Mouse (Mus musculus): ENCODE results near the gene Mastl.

DNA sequence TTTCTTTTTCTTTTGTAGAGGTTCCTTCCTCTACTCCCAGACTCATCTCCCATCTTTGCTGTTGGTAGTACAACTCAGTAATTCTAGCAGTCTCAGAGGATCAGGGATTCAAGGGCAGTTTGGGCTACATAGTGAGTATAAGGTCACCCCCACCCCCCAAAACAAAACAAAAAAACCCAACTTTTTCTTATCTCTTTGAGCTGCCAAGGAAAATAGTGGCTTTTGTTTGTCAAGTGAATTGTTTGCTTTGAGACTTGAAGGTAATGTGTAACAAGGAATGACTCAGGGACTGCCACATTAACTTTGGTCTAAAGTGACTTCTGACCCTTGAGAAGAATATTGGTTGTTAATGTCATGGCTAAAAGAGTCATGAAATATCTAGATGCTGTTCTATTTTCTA is 80.0 kb downstream of the Mastl start:
- TF ChIP-seq CTCF (conservative IDR thresholded peaks at IDR 0.05; ENCODE audit: insufficient read depth, insufficient read length, low read depth, low read length) = no peak
- TF ChIP-seq POLR2A (IDR thresholded peaks at IDR 0.05; ENCODE audit: low read depth, low read length) = no peak
